In the genomic region with DNA sequence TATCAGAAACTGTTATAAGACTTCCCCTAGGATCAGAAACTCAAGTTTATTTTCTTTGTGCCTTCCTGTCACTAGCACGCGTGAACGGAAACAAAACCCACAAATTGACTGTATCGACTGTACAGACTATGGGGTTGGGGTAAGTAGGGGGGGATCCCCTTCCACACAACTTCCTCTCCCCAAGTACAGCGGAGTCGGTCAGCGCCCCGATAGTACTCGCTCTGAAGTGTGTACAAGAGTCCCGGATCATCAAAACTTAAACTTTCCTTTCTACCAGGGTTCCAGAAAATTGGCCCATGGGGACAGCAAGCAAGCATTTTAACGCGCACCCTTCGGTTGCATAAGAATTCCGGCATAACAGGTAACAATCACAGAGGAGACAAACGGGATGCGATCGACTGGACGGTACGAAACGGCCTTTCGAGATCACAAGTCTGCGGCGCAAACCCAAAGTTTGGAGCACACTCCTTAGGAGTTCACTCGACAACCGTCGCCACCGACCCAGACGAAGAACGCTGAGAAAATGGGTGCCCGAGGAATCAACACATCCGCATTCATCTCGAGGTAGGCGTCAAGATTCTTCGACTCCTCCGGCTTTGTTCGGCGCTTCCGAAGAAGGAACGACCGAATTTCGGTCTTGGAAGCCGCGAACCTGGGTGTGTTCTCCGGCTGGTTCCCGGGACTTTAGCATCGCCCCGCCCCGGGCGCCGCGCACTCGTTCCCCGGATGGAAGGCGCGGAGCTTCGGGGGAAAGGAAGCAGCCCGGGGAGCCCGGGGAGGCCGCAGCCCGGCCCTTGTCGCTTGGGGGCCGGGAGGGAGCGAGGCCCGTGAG, we compare ENCODE assay signal across 8 mouse cellular contexts. TPM values are rescaled to one million over a fixed set of nuclear protein-coding genes. Genes with fewer than 3 reads are reported as not detected.
DNase-seq lines count a peak whose midpoint lies in the region; ATAC-seq lines count a peak whose summit lies in the region.

No protein-coding gene starts in this region.

- peak overlapping the region; percentile 90 for H3K4me2 ChIP-seq in embryonic facial prominence, embryonic 13.5 days
- peak overlapping the region; percentile 91 for H3K4me2 ChIP-seq in liver, embryonic 13.5 days

- H3K36me3 ChIP-seq in embryonic facial prominence, embryonic 13.5 days = no peaks in the 10 kb centered on the region
- peaks cover 12% of the 10 kb centered on the region; the same call in 1 of the 2 replicates for H3K36me3 ChIP-seq in liver, embryonic 13.5 days
- H3K36me3 ChIP-seq in splenic B cell, adult 2 months (ENCODE audit: control insufficient read depth, insufficient read depth, low read length, poor library complexity, severe bottlenecking) = peaks cover 2% of the 10 kb centered on the region; the same call in 1 of the 2 replicates

- ATAC-seq in embryonic facial prominence, embryonic 13.5 days (ENCODE audit: insufficient number of reproducible peaks, insufficient read depth, low FRiP score, low TSS enrichment, low read depth) = no peak
- ATAC-seq in liver, embryonic 13.5 days (ENCODE audit: low read depth) = peak; percentile 57

- no peaks in the 10 kb centered on the region for H3K9me3 ChIP-seq in embryonic facial prominence, embryonic 13.5 days
- no peaks in the 10 kb centered on the region for H3K9me3 ChIP-seq in liver, embryonic 13.5 days (replicated peaks)

- H3K9ac ChIP-seq in embryonic facial prominence, embryonic 13.5 days = peak overlapping the region; percentile 99
- H3K9ac ChIP-seq in liver, embryonic 13.5 days = peak overlapping the region; percentile 99

- peaks cover 40% of the 10 kb centered on the region for H3K4me1 ChIP-seq in embryonic facial prominence, embryonic 13.5 days
- H3K4me1 ChIP-seq in liver, embryonic 13.5 days (replicated peaks) = peaks cover 44% of the 10 kb centered on the region

- WGBS in embryonic facial prominence, embryonic 13.5 days = under 1% methylated on average over 60 of the region's 64 CpGs
- WGBS in liver, embryonic 13.5 days (ENCODE audit: insufficient replicate concordance) = under 1% methylated on average over 63 of the region's 64 CpGs

- H3K27ac ChIP-seq in embryonic facial prominence, embryonic 13.5 days = peak overlapping the region; percentile 99
- peak overlapping the region; percentile 99 for H3K27ac ChIP-seq in liver, embryonic 13.5 days

- peak; percentile 32 for DNase-seq in 3T3-L1 (ENCODE audit: low read depth, low spot score)
- DNase-seq in adrenal gland, postnatal 25 days = peak; percentile 76
- peak; percentile 63 for DNase-seq in heart, adult 9 months (ENCODE audit: low spot score in 2 of 2)
- DNase-seq in kidney, adult 9 months = peak; percentile 69
- DNase-seq in liver, embryonic 13.5 days = peak; percentile 64
- DNase-seq in naive thymus-derived CD4-positive, alpha-beta T cell, adult 2 months (ENCODE audit: low read depth) = peak; percentile 86
- peak; percentile 88 for DNase-seq in splenic B cell, adult 2 months (ENCODE audit: low read depth, low spot score)

- peak overlapping the region; percentile 92 for H3K4me3 ChIP-seq in embryonic facial prominence, embryonic 13.5 days
- H3K4me3 ChIP-seq in liver, embryonic 13.5 days (replicated peaks) = peak overlapping the region; percentile 97

- H3K27me3 ChIP-seq in embryonic facial prominence, embryonic 13.5 days = no peaks in the 10 kb centered on the region
- no peaks in the 10 kb centered on the region for H3K27me3 ChIP-seq in liver, embryonic 13.5 days
- H3K27me3 ChIP-seq in splenic B cell, adult 2 months (ENCODE audit: control insufficient read depth, insufficient read depth, low read length, poor library complexity, severe bottlenecking) = no peaks in the 10 kb centered on the region

RNA-seq across cellular contexts. Expression of a gene that starts 4.5 kb away (rescaled TPM):
- 116 and 140 TPM in 2 replicates for total RNA-seq in adrenal gland, postnatal 25 days (2021)
- 96.6 and 98.6 TPM in 2 replicates for polyA plus RNA-seq in embryonic facial prominence, embryonic 13.5 days (2015; fragmentation: Nextera tagmentation; extraction: Ambion mirVana)
- polyA plus RNA-seq in liver, embryonic 13.5 days (2015; fragmentation: Nextera tagmentation; extraction: Ambion mirVana) = 46.9 and 51.8 TPM in 2 replicates

Comparison
In these comparisons a context has a peak if more than half of its experiments do, and no peak if none do; other contexts are left out.
1. DNase-seq: peak in every context shown above with its lines; median percentile 88 in splenic B cell, adult 2 months; 86 in naive thymus-derived CD4-positive, alpha-beta T cell, adult 2 months; 76 in adrenal gland, postnatal 25 days; 69 in kidney, adult 9 months; 64 in liver, embryonic 13.5 days; 63 in heart, adult 9 months; 32 in 3T3-L1.